Mouse (Mus musculus) neural tube, embryonic 14.5 days (tissue): ENCODE data around the gene Thnsl2. TPM values are rescaled to one million over a fixed set of nuclear protein-coding genes. Genes with fewer than 3 reads are reported as not detected.

Source experiments
- ATAC-seq: fragments of 200-750 bp; cut with Nextera tagmentation; 2 replicates; pipeline ENCODE4 v1.8.0; 2017; ENCODE audit warnings: low read depth, mild to moderate bottlenecking, moderate TSS enrichment, moderate library complexity
- H3K27ac ChIP-seq: fragments of 300-500 bp; sonication (generic); 2 replicates; pipeline ENCODE4 v1.5.1; 2014; ENCODE audit warnings: low read depth, mild to moderate bottlenecking, control low read depth, low read length, moderate library complexity, mixed read lengths
- H3K27me3 ChIP-seq: fragments of 300-500 bp; sonication (generic); 2 replicates; pipeline ENCODE4 v1.6.1; 2014; ENCODE audit warnings: low read length; ENCODE audit not compliant: control insufficient read depth, insufficient read depth
- H3K36me3 ChIP-seq: fragments of 300-500 bp; sonication (generic); 2 replicates; pipeline ENCODE4 v1.6.1; 2014; ENCODE audit warnings: low read length, mixed read lengths; ENCODE audit not compliant: control insufficient read depth, insufficient read depth
- H3K4me1 ChIP-seq: fragments of 300-500 bp; sonication (generic); 2 replicates; pipeline ENCODE4 v1.6.1; 2014; ENCODE audit warnings: low read length; ENCODE audit not compliant: control insufficient read depth, insufficient read depth
- H3K4me2 ChIP-seq: fragments of 300-500 bp; sonication (generic); 2 replicates; pipeline ENCODE4 v1.6.1; 2014; ENCODE audit warnings: mild to moderate bottlenecking, low read depth, low read length, control low read depth
- H3K4me3 ChIP-seq: fragments of 300-500 bp; sonication (generic); 2 replicates; pipeline ENCODE4 v1.5.1; 2014; ENCODE audit warnings: low read depth, low read length, control low read depth, mixed read lengths
- H3K9ac ChIP-seq: fragments of 300-500 bp; sonication (generic); replicated peaks from 2 replicates; pipeline ENCODE4 v1.6.1; 2014; ENCODE audit warnings: low read depth, mild to moderate bottlenecking, control low read depth, low read length, mixed read lengths
- H3K9me3 ChIP-seq: fragments of 300-500 bp; sonication (generic); 2 replicates; pipeline ENCODE4 v1.6.1; 2016; ENCODE audit warnings: low read length; ENCODE audit not compliant: control insufficient read depth
- WGBS: fragments of 180-500 bp; shearing (Covaris S2); extraction: QIAGEN DNeasy Blood & Tissue Kit; methylation state at CpG from one replicate; pipeline ENCODE4 v1.1.7; 2014; 5-methylcytosine and 5-hydroxymethylcytosine counted together
- polyA plus RNA-seq: library from polyadenylated mRNA; unstranded; fragments of >200 nt; fragmentation: Nextera tagmentation; extraction: Ambion mirVana; gene quantifications from 2 replicates; pipeline ENCODE4 v1.2.1, GENCODE M21; 2014

Thnsl2 gene
- polyA plus RNA-seq, 1 experiment from 2014 or later = 4.6 TPM

- Histone ChIP-seq H3K27me3 (no peaks in the 10 kb centered on the region), H3K9me3 (no peaks in the 10 kb centered on the region), H3K9ac (no peak overlapping the region), H3K4me1 (no peaks in the 10 kb centered on the region), H3K36me3 (no peaks in the 10 kb centered on the region), H3K27ac (no peak overlapping the region), H3K4me2 (no peak overlapping the region), H3K4me3 (no peak overlapping the region)
- no peak for ATAC-seq
- WGBS = 18% methylated on average over 8 of the region's 10 CpGs
Measured at GRCm38 (mm10) chr6:71119577-71120254, 24.5 kb downstream of the Thnsl2 start.

GRCm38 (mm10) chr6:71111419-71112113, 32.7 kb downstream of the Thnsl2 start:
- no peaks in the 10 kb centered on the region for H3K36me3 ChIP-seq
- H3K4me3 ChIP-seq = no peak overlapping the region
- no peaks in the 10 kb centered on the region for H3K27me3 ChIP-seq
- no peaks in the 10 kb centered on the region for H3K4me1 ChIP-seq
- ATAC-seq = no peak
- WGBS = 78% methylated on average over 11 of the region's 11 CpGs
- no peak overlapping the region for H3K4me2 ChIP-seq
- H3K9me3 ChIP-seq = no peaks in the 10 kb centered on the region
- no peak overlapping the region for H3K27ac ChIP-seq
- no peak overlapping the region for H3K9ac ChIP-seq

GRCm38 (mm10) chr6:71106170-71106945, 37.9 kb downstream of the Thnsl2 start:
- Histone ChIP-seq H3K9me3 (no peaks in the 10 kb centered on the region), H3K27me3 (no peaks in the 10 kb centered on the region), H3K4me3 (no peak overlapping the region), H3K9ac (no peak overlapping the region), H3K27ac (no peak overlapping the region), H3K36me3 (no peaks in the 10 kb centered on the region), H3K4me1 (no peaks in the 10 kb centered on the region), H3K4me2 (no peak overlapping the region)
- ATAC-seq = no peak
- WGBS = 79% methylated on average over 19 of the region's 19 CpGs

DNA sequence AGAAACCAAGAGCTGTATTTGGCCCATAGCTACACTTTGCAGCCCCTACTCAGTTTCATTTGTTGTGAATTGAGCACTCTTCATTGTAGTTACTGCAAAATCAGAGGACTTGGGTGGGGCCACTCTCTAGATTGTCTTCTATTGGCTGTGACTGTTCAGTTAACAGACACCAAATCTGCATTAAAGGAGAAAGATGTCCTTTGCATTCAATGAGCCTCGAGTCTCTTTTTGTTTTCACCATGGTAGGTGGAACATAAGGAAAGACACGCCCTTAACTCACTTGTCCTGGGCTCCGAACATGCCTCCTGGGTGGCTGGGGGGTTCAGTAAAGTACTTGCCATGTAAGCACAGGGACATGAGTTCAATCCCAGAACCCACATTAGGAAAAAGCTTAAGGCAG, 48.1 kb downstream of the Thnsl2 start:
- Histone ChIP-seq H3K36me3 (no peaks in the 10 kb centered on the region), H3K4me2 (no peak overlapping the region), H3K9me3 (no peaks in the 10 kb centered on the region), H3K27ac (no peak overlapping the region), H3K27me3 (no peaks in the 10 kb centered on the region), H3K4me3 (no peak overlapping the region), H3K9ac (no peak overlapping the region), H3K4me1 (no peaks in the 10 kb centered on the region)
- 77% methylated on average over 3 of the region's 3 CpGs for WGBS
- no peak for ATAC-seq

GRCm38 (mm10) chr6:71094693-71095092, 49.5 kb downstream of the Thnsl2 start:
- Histone ChIP-seq H3K4me1 (no peaks in the 10 kb centered on the region), H3K36me3 (no peaks in the 10 kb centered on the region), H3K9me3 (no peaks in the 10 kb centered on the region), H3K4me2 (no peak overlapping the region), H3K9ac (no peak overlapping the region), H3K27ac (no peak overlapping the region), H3K4me3 (no peak overlapping the region), H3K27me3 (no peaks in the 10 kb centered on the region)
- no peak for ATAC-seq
- 74% methylated on average over 5 of the region's 5 CpGs for whole genome bisulfite sequencing

- Histone ChIP-seq H3K27ac (no peak overlapping the region), H3K27me3 (no peaks in the 10 kb centered on the region), H3K9me3 (no peaks in the 10 kb centered on the region), H3K4me2 (no peak overlapping the region), H3K4me3 (no peak overlapping the region), H3K36me3 (no peaks in the 10 kb centered on the region), H3K9ac (no peak overlapping the region), H3K4me1 (no peaks in the 10 kb centered on the region)
- 88% methylated on average over 6 of the region's 6 CpGs for WGBS
- no peak for ATAC-seq
Measured at GRCm38 (mm10) chr6:71093686-71094085, 50.6 kb downstream of the Thnsl2 start.

DNA sequence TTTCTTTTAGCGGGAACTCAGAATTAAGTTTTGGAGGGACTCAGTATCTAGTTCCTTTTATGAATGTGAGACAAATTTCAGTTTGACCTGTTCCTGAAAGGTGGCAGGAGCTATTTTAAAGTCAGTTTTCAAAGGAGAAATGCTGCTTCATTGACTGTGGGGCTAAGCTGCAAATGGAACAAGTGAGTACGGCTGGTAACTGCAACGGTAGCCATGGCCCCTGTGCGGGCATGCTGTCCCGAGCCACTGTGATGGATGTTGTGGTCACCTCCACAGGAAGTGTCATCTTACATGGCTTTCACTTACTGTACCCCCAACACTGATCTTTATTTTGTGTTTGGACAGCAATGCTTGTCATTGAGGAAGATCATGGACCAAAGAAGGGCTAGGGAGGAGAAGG, 53.8 kb downstream of the Thnsl2 start:
- WGBS = 85% methylated on average over 5 of the region's 5 CpGs
- no peak for ATAC-seq

DNA sequence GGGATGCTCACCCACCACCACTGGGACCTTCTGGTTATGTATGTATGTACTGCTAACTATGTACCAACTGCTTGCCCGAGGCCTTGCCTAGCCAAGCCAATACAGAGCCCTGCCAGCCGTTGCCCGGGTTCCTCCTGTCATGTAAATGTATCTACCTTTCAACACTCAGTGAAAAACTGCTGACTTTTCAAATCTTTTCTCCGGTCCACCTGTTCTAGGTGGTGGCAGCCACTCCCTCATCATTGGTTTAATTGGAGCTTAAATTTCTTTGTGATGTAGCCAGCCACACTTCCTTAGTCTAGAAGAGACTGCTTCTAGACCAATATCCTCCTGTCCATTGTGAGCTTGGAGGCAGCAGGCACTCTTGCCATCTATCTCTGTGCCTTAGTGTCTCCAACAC, 54.5 kb downstream of the Thnsl2 start:
- Histone ChIP-seq H3K36me3 (no peaks in the 10 kb centered on the region), H3K4me2 (no peak overlapping the region), H3K27ac (no peak overlapping the region), H3K9me3 (0 out of 2 replicates have a peak, but pooled peaks cover 2% of the 10 kb centered on the region), H3K9ac (no peak overlapping the region), H3K4me1 (no peaks in the 10 kb centered on the region), H3K27me3 (no peaks in the 10 kb centered on the region), H3K4me3 (no peak overlapping the region)
- WGBS = 81% methylated on average over 4 of the region's 4 CpGs
- no peak for ATAC-seq

More for the DNA sequence above, 53.8 kb downstream of the Thnsl2 start:
- no peak overlapping the region for H3K9ac ChIP-seq
- H3K4me1 ChIP-seq = no peaks in the 10 kb centered on the region
- no peak overlapping the region for H3K4me3 ChIP-seq
- H3K36me3 ChIP-seq = no peaks in the 10 kb centered on the region
- H3K27me3 ChIP-seq = no peaks in the 10 kb centered on the region
- H3K27ac ChIP-seq = no peak overlapping the region
- H3K9me3 ChIP-seq = 0 out of 2 replicates have a peak, but pooled peaks cover 2% of the 10 kb centered on the region
- H3K4me2 ChIP-seq = no peak overlapping the region

- H3K4me3 ChIP-seq = no peak overlapping the region
- H3K4me2 ChIP-seq = no peak overlapping the region
- H3K36me3 ChIP-seq = no peaks in the 10 kb centered on the region
- H3K27me3 ChIP-seq = no peaks in the 10 kb centered on the region
- 0 out of 2 replicates have a peak, but pooled peaks cover 2% of the 10 kb centered on the region for H3K9me3 ChIP-seq
- H3K9ac ChIP-seq = no peak overlapping the region
- no peaks in the 10 kb centered on the region for H3K4me1 ChIP-seq
- H3K27ac ChIP-seq = no peak overlapping the region
- WGBS = 84% methylated on average over 4 of the region's 4 CpGs
- ATAC-seq = no peak
Measured at GRCm38 (mm10) chr6:71088992-71089391, 55.2 kb downstream of the Thnsl2 start.
